Mouse (Mus musculus): ENCODE data around the gene Dnajc6. TPM values are rescaled to one million over a fixed set of nuclear protein-coding genes. Genes with fewer than 3 reads are reported as not detected.

Gene Dnajc6
- polyA plus RNA-seq, 1 experiment, result 0.02 TPM

DNA sequence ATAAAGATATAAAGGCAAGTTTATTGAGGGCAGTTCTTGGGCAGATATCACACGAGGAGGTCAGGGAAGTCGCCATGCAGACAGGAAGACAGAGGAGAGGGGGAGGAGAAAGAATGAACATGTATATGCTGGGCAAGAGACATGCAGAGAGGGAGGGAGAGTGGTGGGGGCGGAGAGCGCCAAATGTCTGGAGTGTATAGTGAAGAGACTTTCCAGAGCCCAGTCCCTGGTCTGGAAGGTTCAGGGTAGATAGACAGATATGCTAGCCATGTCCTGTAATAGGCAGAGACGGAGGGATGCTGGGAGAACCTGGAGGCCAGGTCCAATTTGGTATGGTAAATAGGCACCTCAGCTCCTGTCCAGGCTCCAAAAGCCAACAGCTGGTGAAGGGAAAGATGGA lies 83.1 kb downstream of the Dnajc6 start:
- H3K4me3 ChIP-seq (replicated peaks), result no peak overlapping the region
- H3K9me3 ChIP-seq, result 0 out of 2 replicates have a peak, but pooled peaks cover 3% of the 10 kb centered on the region
- H3K27me3 ChIP-seq (replicated peaks), result no peaks in the 10 kb centered on the region
- TF ChIP-seq FLI1 (IDR thresholded peaks at IDR 0.05; ENCODE audit: low read length) (no peak), GATA1 (IDR thresholded peaks at IDR 0.05; ENCODE audit: borderline replicate concordance, low read length) (no peak)
- H3K4me1 ChIP-seq, result no peaks in the 10 kb centered on the region
- no peaks in the 10 kb centered on the region for H3K36me3 ChIP-seq (replicated peaks; ENCODE audit: low read length)

DNA sequence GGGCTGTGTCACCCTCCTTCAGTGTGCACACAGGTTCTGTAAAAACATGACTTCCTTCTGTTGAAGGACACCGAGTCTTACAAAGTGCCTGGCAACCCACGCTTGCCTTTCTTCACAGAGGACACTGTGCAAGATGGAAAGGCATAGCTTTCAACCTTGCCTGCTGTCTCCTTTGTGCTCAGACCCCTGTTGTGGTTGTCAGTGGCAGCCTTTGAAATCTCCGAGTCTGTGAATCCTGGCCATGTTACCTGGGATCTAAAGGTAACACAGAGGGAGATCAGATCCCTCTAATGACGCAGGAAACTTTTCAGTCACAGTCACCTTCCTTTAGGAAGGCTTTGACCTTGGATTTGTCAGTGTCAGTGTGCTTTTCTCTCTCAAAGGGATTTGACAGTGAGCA lies 84.7 kb downstream of the Dnajc6 start:
- H3K9me3 ChIP-seq, result no peaks in the 10 kb centered on the region
- no peaks in the 10 kb centered on the region; the same call in 1 of the 2 replicates for H3K4me1 ChIP-seq
- no peak overlapping the region for H3K4me3 ChIP-seq (replicated peaks)
- TF ChIP-seq FLI1 (IDR thresholded peaks at IDR 0.05; ENCODE audit: low read length), result no peak
- no peak for TF ChIP-seq GATA1 (IDR thresholded peaks at IDR 0.05; ENCODE audit: borderline replicate concordance, low read length)
- no peaks in the 10 kb centered on the region for H3K36me3 ChIP-seq (replicated peaks; ENCODE audit: low read length)
- H3K27me3 ChIP-seq (replicated peaks), result no peaks in the 10 kb centered on the region

DNA sequence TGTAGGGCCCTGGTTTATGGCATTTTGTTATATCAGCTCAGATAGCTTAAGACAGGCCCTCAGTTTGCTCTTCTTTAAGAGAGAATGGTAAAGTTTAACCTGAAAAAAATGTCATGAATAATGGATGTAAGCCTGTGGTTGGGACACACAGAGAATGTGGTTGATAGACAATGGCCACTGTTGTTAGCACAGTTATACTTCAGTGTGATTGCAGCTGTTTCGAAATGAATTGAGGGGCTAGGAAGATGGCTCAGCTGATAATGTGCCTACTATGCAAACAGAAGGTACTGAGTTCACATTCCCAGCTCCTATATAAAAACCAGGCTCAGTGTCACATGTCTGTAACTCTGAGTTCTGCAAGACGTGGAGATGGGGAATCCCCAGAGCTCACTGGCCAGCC lies 86.4 kb downstream of the Dnajc6 start:
- Histone ChIP-seq H3K4me1 (no peaks in the 10 kb centered on the region; the same call in 1 of the 2 replicates), H3K36me3 (replicated peaks; ENCODE audit: low read length) (no peaks in the 10 kb centered on the region), H3K27me3 (replicated peaks) (no peaks in the 10 kb centered on the region), H3K4me3 (replicated peaks) (no peak overlapping the region), H3K9me3 (no peaks in the 10 kb centered on the region)
- TF ChIP-seq GATA1 (IDR thresholded peaks at IDR 0.05; ENCODE audit: borderline replicate concordance, low read length) (no peak), FLI1 (IDR thresholded peaks at IDR 0.05; ENCODE audit: low read length) (no peak)

DNA sequence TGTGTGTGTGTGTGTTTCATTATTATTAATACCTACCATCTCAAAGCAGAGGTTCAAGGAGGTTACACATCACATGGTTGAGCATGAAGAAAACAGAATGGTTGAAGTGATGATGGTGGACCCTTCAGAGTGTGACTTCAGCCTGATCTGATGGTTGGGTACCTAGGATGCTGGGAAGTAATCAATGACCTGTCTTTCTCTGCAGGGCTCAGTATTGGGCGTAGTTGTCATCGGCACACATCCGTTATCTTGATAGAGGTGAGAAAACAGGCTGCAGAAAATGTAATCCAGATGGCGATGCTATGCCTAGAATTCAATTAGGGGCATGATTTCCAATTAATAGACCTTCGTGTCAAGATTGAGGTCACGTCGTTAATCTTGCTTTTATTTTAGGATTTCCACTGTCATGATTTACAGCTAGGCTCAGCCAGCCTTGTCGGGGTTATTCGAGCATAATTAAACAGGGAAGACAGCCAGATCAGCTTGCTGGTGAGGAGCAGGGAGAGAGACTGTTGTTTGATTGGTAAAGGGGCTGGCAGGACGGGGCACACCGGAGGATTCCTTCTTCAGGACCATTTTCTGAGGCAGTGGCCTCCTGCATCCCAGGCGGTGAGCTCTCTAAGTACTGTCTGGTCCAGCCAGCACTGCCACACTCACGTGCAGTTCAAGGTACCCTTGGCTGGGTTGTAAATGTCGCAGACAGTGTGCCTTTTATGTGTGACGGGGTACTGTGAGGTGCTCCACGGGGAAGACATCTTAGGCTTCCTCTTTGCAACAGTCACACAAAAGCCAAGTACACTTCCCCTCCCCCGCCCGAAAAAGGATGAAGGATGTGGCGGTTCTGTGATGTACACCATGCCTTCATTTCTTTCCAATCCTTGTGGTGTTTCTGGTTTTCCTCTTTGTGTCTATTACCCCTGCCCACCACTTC lies 88.3 kb downstream of the Dnajc6 start:
- TF ChIP-seq GATA1 (IDR thresholded peaks at IDR 0.05; ENCODE audit: borderline replicate concordance, low read length), result no peak
- TF ChIP-seq FLI1 (IDR thresholded peaks at IDR 0.05; ENCODE audit: low read length), result no peak
- no peak overlapping the region for H3K4me3 ChIP-seq (replicated peaks)
- H3K36me3 ChIP-seq (replicated peaks; ENCODE audit: low read length), result no peaks in the 10 kb centered on the region
- no peaks in the 10 kb centered on the region; the same call in 1 of the 2 replicates for H3K4me1 ChIP-seq
- H3K27me3 ChIP-seq (replicated peaks), result no peaks in the 10 kb centered on the region
- no peaks in the 10 kb centered on the region for H3K9me3 ChIP-seq

DNA sequence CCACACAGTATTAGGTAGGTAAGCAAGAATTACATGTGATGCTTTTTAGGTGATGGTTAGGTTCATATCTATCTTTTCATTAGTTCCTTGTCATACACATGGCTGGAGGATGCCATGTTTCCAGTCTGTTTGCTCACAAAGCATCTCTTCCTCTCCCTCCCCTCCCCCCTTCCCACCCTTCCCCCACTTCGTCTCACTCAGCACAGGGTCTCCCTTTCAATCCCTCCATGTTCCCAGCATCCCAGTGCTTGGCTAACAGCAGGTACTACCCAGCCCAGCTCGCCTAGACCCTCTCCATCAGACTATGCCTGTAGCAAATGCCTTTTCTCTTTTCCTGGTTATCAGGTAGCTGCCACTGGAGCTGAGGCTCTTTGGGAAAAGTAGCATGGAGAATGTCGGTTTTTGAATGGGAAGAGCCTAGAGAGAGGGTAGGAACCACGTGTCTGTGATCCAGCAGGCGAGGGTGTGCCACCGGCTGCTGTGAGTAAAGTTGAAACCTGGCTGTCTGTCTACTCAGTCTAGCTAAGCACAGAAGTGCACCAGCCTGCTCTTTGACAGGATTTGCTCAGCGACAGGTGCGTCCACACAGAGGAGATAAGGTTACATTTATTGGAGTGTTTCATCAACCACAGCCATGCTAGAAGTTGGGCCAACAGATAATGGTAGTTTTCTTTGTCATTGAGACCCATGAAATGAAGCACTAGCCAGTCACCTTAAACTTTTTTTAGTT lies 89.2 kb downstream of the Dnajc6 start:
- Histone ChIP-seq H3K36me3 (replicated peaks; ENCODE audit: low read length) (no peaks in the 10 kb centered on the region), H3K4me3 (replicated peaks) (no peak overlapping the region), H3K27me3 (replicated peaks) (no peaks in the 10 kb centered on the region), H3K9me3 (no peaks in the 10 kb centered on the region), H3K4me1 (no peaks in the 10 kb centered on the region; the same call in 1 of the 2 replicates)
- TF ChIP-seq FLI1 (IDR thresholded peaks at IDR 0.05; ENCODE audit: low read length) (no peak), GATA1 (IDR thresholded peaks at IDR 0.05; ENCODE audit: borderline replicate concordance, low read length) (no peak)

DNA sequence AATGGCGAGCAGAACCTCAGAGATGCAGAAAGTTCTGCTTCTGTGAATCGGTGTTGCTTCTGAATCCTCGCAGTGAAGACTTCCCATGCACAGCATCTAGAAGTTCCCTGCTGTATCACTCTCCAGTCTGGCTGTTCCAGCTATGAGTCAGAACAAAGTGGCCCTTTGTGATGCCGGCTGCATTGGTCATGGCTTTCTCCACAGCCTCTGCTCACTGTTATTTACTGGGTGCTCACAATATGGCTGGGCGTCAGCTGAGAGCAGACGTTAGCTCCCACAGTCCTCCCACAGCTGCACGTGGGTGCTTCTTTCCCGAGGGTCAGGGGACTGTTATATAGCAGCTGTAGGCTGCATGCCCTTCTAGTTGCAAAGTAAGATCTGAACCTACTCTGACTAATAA lies 92.5 kb downstream of the Dnajc6 start:
- TF ChIP-seq GATA1 (IDR thresholded peaks at IDR 0.05; ENCODE audit: borderline replicate concordance, low read length) (no peak), FLI1 (IDR thresholded peaks at IDR 0.05; ENCODE audit: low read length) (no peak)
- peaks cover 3% of the 10 kb centered on the region for H3K9me3 ChIP-seq
- no peaks in the 10 kb centered on the region for H3K27me3 ChIP-seq (replicated peaks)
- no peak overlapping the region for H3K4me3 ChIP-seq (replicated peaks)
- no peaks in the 10 kb centered on the region; the same call in 1 of the 2 replicates for H3K4me1 ChIP-seq
- H3K36me3 ChIP-seq (replicated peaks; ENCODE audit: low read length), result no peaks in the 10 kb centered on the region

DNA sequence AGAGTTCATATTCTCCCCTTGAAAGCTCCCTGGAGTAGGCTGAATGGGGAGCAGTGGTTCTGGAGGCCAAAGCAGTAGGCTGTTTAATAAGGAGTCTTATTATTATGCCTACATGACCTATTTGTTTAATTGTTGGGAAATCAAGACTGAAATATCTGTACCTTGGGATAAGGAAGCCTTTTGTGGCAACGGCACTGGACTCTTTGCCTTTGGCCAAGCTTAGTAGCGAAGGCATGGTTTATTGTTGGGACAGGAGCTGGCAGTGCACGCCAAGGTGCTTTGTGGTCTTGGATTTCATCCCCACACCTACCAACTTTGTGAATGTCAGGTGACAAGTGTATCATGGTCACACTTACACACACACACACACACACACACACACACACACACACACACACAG lies 93.3 kb downstream of the Dnajc6 start:
- H3K9me3 ChIP-seq, result peaks cover 3% of the 10 kb centered on the region
- H3K4me1 ChIP-seq, result no peaks in the 10 kb centered on the region; the same call in 1 of the 2 replicates
- TF ChIP-seq FLI1 (IDR thresholded peaks at IDR 0.05; ENCODE audit: low read length), result no peak
- TF ChIP-seq GATA1 (IDR thresholded peaks at IDR 0.05; ENCODE audit: borderline replicate concordance, low read length), result no peak
- no peaks in the 10 kb centered on the region for H3K27me3 ChIP-seq (replicated peaks)
- H3K36me3 ChIP-seq (replicated peaks; ENCODE audit: low read length), result no peaks in the 10 kb centered on the region
- H3K4me3 ChIP-seq (replicated peaks), result no peak overlapping the region

DNA sequence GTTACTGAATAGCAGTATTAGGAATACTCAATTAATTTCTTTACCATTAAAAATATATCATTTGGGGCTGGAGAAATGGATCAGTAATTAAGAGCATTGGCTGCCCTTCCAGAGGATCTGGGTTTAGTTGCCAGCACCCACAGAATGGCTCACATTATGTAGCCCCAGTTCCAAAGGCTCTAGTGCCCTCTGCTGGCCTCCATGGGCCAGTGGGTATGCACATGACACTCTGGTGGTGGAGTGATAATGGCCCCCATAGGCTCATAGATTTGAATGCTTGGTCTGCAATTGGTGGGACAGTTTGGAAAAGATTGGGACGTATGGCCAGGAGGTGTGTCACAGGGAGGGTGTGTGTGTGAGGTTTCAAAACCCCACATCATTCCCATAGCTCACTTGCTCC lies 95.0 kb downstream of the Dnajc6 start:
- Histone ChIP-seq H3K36me3 (replicated peaks; ENCODE audit: low read length) (no peaks in the 10 kb centered on the region), H3K4me1 (no peaks in the 10 kb centered on the region), H3K27me3 (replicated peaks) (no peaks in the 10 kb centered on the region), H3K9me3 (peaks cover 3% of the 10 kb centered on the region), H3K4me3 (replicated peaks) (no peak overlapping the region)
- TF ChIP-seq GATA1 (IDR thresholded peaks at IDR 0.05; ENCODE audit: borderline replicate concordance, low read length), result no peak
- no peak for TF ChIP-seq FLI1 (IDR thresholded peaks at IDR 0.05; ENCODE audit: low read length)

DNA sequence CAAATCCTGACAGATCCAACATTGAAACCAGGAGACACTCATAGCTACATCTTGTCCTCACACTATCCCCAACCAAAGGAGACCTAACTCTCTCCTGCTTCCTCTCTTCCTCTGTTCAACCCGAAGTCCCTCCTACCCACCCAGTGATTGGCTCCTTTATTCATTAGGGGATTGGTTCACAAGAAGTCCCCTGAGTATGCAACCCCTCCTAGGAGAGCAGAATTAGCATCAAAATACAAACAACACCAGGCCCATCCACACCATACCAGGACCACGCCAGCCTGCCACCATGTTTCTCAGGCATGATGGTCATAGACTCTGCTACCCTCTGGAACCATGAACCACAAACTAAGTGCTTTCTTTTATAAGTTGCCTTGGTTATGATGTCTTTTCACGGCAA lies 96.0 kb downstream of the Dnajc6 start:
- Histone ChIP-seq H3K9me3 (peaks cover 3% of the 10 kb centered on the region), H3K36me3 (replicated peaks; ENCODE audit: low read length) (no peaks in the 10 kb centered on the region), H3K27me3 (replicated peaks) (no peaks in the 10 kb centered on the region), H3K4me1 (no peaks in the 10 kb centered on the region), H3K4me3 (replicated peaks) (no peak overlapping the region)
- TF ChIP-seq FLI1 (IDR thresholded peaks at IDR 0.05; ENCODE audit: low read length) (no peak), GATA1 (IDR thresholded peaks at IDR 0.05; ENCODE audit: borderline replicate concordance, low read length) (no peak)

DNA sequence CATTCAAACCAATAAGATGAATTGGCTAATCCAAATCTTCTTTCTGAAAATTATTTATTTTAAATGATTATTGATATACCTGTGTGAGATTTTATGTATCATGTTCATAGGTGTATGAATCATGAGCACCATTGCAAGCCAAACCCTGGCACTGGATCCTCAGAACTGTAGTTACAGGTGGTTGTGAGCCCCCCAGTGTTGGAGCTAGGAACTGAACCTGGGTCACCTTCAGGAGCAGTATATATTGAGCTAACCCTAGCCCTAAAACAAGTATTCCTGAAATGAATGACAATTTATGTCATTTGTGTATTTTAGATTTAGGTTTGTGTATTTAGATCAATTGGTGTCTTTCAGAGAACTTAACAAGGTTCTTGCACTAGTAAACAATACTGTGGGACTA lies 105.3 kb downstream of the Dnajc6 start:
- no peaks in the 10 kb centered on the region for H3K9me3 ChIP-seq
- TF ChIP-seq GATA1 (IDR thresholded peaks at IDR 0.05; ENCODE audit: borderline replicate concordance, low read length), result no peak
- TF ChIP-seq FLI1 (IDR thresholded peaks at IDR 0.05; ENCODE audit: low read length), result no peak
- H3K36me3 ChIP-seq (replicated peaks; ENCODE audit: low read length), result no peaks in the 10 kb centered on the region
- no peak overlapping the region for H3K4me3 ChIP-seq (replicated peaks)
- no peaks in the 10 kb centered on the region for H3K4me1 ChIP-seq
- H3K27me3 ChIP-seq (replicated peaks), result no peaks in the 10 kb centered on the region

Measured in megakaryocyte, embryonic 14.5 days (primary cell).